Mouse (Mus musculus) small intestine, adult 10 weeks (tissue): ENCODE results near the gene Calm3. TPM values are rescaled to one million over a fixed set of nuclear protein-coding genes. Genes with fewer than 3 reads are reported as not detected.

Experiments
- polyA plus RNA-seq: library from polyadenylated mRNA; stranded (reverse); fragments of 350-450 nt; fragmentation: Illumina TruSeq; extraction: RNeasy Lipid Tissue Mini Kit (QIAGEN cat#74804); gene quantifications from one replicate; pipeline ENCODE4 v1.2.3, GENCODE M21; 2014; ENCODE audit warnings: low replicate concordance

Gene Calm3
- polyA plus RNA-seq = 15.4 TPM

DNA sequence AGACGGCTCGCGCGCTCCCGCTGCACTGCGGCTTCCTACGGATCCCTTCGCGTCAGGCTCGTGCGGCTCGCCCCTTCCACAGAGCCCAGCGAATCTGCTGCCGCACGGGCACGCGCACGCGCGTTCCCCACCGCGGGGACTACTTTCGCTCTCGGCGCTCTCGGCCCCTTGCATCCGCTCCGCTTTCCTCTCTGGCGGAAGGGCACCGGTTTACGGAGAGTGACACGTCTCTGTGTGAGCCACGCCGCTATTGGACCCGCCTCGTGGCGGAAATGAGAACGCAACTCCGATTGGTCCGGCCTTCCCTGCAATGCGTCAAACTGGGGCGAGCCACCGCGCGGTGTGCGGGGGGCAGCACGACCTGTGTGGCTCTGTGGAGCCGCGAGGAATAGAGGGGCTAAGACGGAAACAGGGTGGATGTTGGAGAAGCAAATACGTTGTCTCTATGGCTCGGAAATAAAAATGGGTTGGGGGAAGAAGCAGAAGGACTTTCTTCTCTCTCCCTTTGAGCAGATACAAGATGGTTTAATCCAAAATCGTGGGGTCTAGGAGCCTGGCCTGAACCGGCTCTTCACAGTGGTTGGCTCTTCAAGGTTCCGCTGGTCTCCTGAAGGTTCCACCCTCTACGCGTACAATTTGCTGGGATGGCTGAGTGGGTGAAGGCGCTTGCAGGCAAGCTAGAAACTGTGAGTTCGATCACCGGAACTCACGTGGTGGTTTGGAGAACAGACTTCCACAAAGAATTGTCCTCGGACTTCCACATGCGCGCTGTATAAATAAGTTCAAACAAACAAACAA, at the start of gene Calm3:
Gene Calm3, minus strand, starts transcription at position 78 of the 798 bp plus-strand sequence.

DNA sequence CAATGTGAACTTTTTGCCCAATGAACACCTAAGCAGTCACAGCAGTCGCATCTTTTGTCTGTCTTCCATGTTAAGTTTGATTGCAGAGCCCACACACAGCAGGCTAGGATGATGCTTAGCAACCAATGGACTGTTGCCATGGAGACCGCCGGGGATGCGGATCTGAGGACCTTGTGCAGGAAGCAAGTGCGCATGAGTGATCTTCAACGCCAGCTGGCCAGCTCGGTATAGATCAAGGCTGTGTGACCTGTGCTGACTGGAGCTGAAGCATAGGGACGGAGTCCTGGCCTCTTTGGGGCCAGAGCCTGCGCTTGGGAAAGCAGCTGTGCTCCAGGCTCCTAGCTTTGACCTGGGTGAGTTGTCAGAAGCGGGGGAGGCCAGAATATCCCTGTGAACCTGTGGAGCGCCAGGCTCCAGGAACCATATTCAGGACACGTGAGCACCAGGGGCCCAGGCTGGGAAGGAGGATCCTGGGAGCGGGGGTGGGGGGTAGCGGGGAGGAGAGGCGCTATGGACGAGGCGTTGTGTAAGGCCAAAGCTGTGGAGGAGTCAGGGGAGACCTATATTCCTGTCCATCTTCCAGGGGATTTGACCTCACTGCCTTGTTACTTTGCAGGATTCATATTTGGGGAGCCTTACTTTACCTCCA, 35.7 kb upstream of the Calm3 start, which contains the start of gene Pnmal1:
Gene Pnmal1, plus strand, starts transcription at position 141 of the 649 bp plus-strand sequence.

DNA sequence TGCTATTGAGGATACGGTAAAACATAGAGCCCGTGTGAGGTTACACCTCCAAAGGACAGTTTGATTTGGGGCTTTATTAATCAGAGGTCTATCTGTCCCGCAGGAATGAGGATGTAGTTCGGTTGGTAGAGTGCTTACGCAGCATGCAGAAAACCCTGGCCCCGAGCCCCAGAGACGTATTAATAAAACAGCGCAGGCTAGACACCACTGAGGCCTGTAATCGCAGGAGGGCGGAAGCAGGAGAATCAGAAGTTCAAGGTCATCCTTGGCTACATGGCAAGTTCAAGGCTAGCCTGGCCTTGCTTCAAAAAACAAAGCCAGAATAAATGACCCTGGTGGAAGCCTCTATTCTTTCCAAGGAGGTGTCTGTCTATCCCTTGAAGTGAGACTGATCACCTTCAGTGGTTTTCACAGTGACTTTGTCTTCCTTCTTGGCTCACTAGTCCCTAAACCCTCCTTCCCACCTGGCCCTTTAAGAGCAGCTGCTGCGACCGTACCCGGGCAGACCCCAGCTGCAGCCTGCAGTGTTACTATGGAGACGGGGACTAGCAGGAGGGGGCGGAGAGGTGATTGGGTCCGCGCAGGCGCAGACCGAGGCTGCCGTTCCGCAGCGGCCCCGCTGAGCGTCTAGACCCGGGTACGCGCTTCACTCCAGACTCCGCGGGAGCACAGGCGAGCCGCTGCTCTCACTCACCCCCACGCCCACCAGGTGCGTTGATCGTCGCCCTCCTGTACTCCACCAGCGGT, 20.3 kb upstream of the Calm3 start, which contains the start of gene Pnmal2:
Gene Pnmal2, plus strand, starts transcription at position 622 of the 747 bp plus-strand sequence.

DNA sequence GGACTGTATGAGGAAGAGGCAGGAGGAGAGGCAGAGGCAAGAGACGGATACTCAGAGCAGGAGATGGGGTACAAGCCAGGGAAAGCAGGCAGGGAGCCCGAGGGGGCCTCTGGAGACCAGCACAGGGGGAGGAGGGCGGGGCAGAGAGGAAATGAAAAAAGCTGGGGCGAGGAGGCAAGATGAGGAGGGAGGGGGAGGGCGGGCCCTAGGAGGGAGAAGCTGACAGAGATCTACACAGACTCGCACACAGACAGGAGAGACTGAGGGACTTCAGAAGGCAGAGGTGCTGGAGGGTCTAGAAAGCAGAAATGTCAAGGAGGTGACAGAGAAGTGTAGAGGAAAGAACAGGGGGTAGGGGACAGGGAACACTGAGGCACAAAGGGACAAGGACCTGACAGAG, 17.6 kb downstream of the Calm3 start, which contains the start of gene Ptgir:
Gene Ptgir, plus strand, starts transcription at position 210 of the 400 bp plus-strand sequence.

DNA sequence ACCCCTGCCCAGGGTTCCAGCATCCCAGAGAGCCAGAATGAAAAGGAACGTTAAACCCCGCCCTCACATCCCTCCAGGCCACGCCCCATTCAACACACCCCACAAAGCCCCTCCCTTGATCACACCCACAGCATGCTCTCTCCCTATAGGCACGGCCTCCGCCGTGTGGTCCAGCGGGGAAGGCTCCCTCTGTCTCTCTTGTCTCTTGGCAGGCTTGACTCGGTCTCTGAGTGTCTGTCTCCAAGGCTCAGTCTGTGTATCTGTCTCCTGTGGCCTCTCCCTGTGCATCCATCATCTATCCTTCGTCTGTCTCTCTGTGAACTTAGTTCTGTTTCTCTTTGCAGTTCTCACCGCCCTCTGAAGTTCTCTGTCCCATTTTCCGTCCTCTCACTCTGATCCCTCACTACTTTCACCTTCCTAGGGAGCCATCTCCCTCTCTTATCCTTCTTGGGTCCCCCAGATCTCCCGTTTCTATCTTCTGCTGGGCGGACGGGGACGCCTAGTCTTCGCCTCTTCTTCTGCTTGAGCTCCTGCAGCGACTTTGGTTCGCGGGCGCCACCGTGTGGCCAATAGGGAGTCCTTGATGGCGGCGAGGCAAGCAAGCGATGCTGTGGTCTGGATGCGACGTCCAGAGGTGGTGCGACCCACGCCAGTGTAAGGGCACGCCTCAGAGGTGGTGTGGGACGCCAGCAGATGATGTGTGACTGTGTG, 32.1 kb downstream of the Calm3 start, which contains the start of gene Gng8:
Gene Gng8, plus strand, starts transcription at position 146 of the 711 bp plus-strand sequence.

DNA sequence AGATGAGACGGTGACA, 48.8 kb downstream of the Calm3 start, which contains the start of gene Dact3:
Gene Dact3, plus strand, starts transcription at position 8 of the 16 bp plus-strand sequence.

Other genes starting within 250 kb of the Calm3 start
- not detected for gene Ceacam15, start 248.4 kb downstream of the Calm3 start, polyA plus RNA-seq
- not detected for gene Ceacam9, start 202.2 kb downstream of the Calm3 start, polyA plus RNA-seq
- 62.1 TPM for gene Ap2s1, start 185.7 kb downstream of the Calm3 start, polyA plus RNA-seq
- 17.6 TPM for gene Slc1a5, start 142.8 kb downstream of the Calm3 start, polyA plus RNA-seq
- 8.1 TPM for gene Strn4, start 108.2 kb downstream of the Calm3 start, polyA plus RNA-seq
- gene Fkrp, start 107.4 kb downstream of the Calm3 start, polyA plus RNA-seq = 2.6 TPM
- 0.59 TPM for gene Prkd2, start 81.2 kb downstream of the Calm3 start, polyA plus RNA-seq
- 0.93 TPM for gene Dact3, start 48.8 kb downstream of the Calm3 start, polyA plus RNA-seq
- not detected for gene Gng8, start 32.3 kb downstream of the Calm3 start, polyA plus RNA-seq
- 0.59 TPM for gene Ptgir, start 17.6 kb downstream of the Calm3 start, polyA plus RNA-seq
- 0.11 TPM for gene Pnmal2, start 20.6 kb upstream of the Calm3 start, polyA plus RNA-seq
- 0.30 TPM for gene Pnmal1, start 35.6 kb upstream of the Calm3 start, polyA plus RNA-seq
- 0.30 TPM for gene Gm42372, start 59.0 kb upstream of the Calm3 start, polyA plus RNA-seq
- 0.26 TPM for gene Ccdc8, start 68.6 kb upstream of the Calm3 start, polyA plus RNA-seq
- gene Ppp5c, start 103.8 kb upstream of the Calm3 start, polyA plus RNA-seq = 8.2 TPM
- gene Hif3a, start 138.3 kb upstream of the Calm3 start, polyA plus RNA-seq = 0.41 TPM
- gene Psg16, start 149.9 kb upstream of the Calm3 start, polyA plus RNA-seq = 0.07 TPM
- gene Ceacam3, start 226.2 kb upstream of the Calm3 start, polyA plus RNA-seq = not detected